Mouse (Mus musculus): ENCODE measurements around the gene Gata5. TPM values are rescaled to one million over a fixed set of nuclear protein-coding genes. Genes with fewer than 3 reads are reported as not detected.

Gene Gata5
- total and polyA plus RNA-seq, 3 experiments, result not detected

DNA sequence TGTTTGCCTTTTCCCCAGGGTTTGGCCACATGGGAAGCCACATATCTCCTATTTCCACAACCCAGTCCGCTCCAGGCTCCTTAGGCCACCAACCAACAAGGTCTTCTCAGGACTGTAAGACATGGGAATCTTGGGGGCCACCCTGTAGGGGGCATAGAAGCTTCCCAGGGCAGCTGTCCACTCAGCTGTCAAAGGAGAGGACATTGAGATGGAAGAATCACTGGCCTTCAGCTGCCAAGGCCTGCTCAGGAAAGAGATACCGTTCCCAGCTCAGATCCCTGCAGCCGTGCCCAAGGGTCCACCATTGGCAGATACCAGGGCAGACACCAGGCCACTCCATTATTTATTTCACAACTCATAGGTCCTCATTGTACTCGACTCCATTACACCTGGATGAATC lies 32.9 kb upstream of the Gata5 start:
- H3K36me3 ChIP-seq (replicated peaks in 1 of 2; ENCODE audit: control insufficient read depth in 1 of 2, insufficient read depth in 1 of 2, low read length in 1 of 2), result no peaks in the 10 kb centered on the region
- 0 out of 4 replicates have a peak, but pooled peaks cover 0 to 5% of the 10 kb centered on the region in 2 experiments for H3K4me1 ChIP-seq (ENCODE audit: control insufficient read depth in 1 of 2, insufficient read depth in 2 of 2)
- no peak overlapping the region for H3K27ac ChIP-seq (ENCODE audit: insufficient read depth, low read depth)
- in situ Hi-C loops (cut with MboI; ENCODE audit: low pct_ligation_motif_present, low pct_unique_long_range_greater_than_20kb, low sequenced_read_pairs) (no loop called here), dilution Hi-C loops (cut with MboI; ENCODE audit: extremely low pct_ligation_motif_present, extremely low pct_unique_long_range_greater_than_20kb, low sequenced_read_pairs) (no loop called here)
- H3K4me2 ChIP-seq (ENCODE audit: insufficient read depth, low read depth, poor library complexity, severe bottlenecking), result no peak overlapping the region
- no peak overlapping the region for H3K9ac ChIP-seq (ENCODE audit: insufficient read depth, low read depth)
- H3K79me2 ChIP-seq (replicated peaks; ENCODE audit: control insufficient read depth, extremely low read depth, insufficient read depth, poor library complexity, severe bottlenecking), result no peaks in the 10 kb centered on the region
- peaks cover 96% of the 10 kb centered on the region for H3K27me3 ChIP-seq (replicated peaks)
- DNase-seq (ENCODE audit: extremely low read depth), result no peak
- no peak for TF ChIP-seq USF2 (conservative IDR thresholded peaks at IDR 0.05; ENCODE audit: low read depth, low read length)
- TF ChIP-seq MAZ (IDR thresholded peaks at IDR 0.05; ENCODE audit: low read depth, low read length), result no peak
- TF ChIP-seq ZNF384 (IDR thresholded peaks at IDR 0.05; ENCODE audit: low read depth, low read length), result no peak
- TF ChIP-seq PAX5 (IDR thresholded peaks at IDR 0.05; ENCODE audit: low read length), result no peak
- TF ChIP-seq JUND (conservative IDR thresholded peaks at IDR 0.05; ENCODE audit: low read depth, low read length), result no peak
- no peak for TF ChIP-seq MAX (IDR thresholded peaks at IDR 0.05; ENCODE audit: low read length)
- no peak for TF ChIP-seq SIN3A (IDR thresholded peaks at IDR 0.05; ENCODE audit: low read length)
- TF ChIP-seq NRF1 (IDR thresholded peaks at IDR 0.05; ENCODE audit: low read depth, low read length), result no peak
- no peak for TF ChIP-seq ZC3H11A (IDR thresholded peaks at IDR 0.05; ENCODE audit: low read depth, low read length)
- H3K4me3 ChIP-seq (replicated peaks in 1 of 3; ENCODE audit: low read depth in 2 of 3, low read length in 2 of 3, poor library complexity in 1 of 3), result no peak overlapping the region
- H3K9me3 ChIP-seq (replicated peaks; ENCODE audit: low read length), result no peaks in the 10 kb centered on the region

DNA sequence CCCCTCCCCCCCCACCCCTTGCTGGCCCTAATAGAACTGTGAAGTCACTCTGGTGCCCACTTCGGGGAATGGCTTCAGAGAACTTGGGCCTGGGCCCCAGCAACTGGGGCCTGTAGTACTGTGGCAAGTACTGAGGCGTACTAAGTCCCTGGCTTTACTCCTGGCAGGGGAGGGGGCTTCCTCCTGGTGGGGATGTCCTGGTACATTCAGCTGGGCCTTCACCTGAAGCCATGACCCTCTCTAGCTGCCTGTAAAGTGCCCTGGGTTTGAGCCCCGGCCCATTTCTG lies 28.9 kb upstream of the Gata5 start:
- TF ChIP-seq RAD21 (IDR thresholded peaks at IDR 0.05; ENCODE audit: low read depth, low read length) (no peak), UBTF (IDR thresholded peaks at IDR 0.05; ENCODE audit: low read depth, low read length) (no peak), RCOR1 (conservative IDR thresholded peaks at IDR 0.05; ENCODE audit: low read depth, low read length) (no peak), EP300 (IDR thresholded peaks at IDR 0.05; ENCODE audit: low read length) (no peak), E2F4 (IDR thresholded peaks at IDR 0.05; ENCODE audit: insufficient replicate concordance, low read depth, low read length) (no peak), JUN (IDR thresholded peaks at IDR 0.05; ENCODE audit: insufficient read depth, low read depth, low read length) (no peak), ZC3H11A (IDR thresholded peaks at IDR 0.05; ENCODE audit: low read depth, low read length) (no peak), PAX5 (IDR thresholded peaks at IDR 0.05; ENCODE audit: low read length) (no peak), ZMIZ1 (IDR thresholded peaks at IDR 0.05; ENCODE audit: low read depth, low read length) (no peak), ETS1 (conservative IDR thresholded peaks at IDR 0.05; ENCODE audit: low read depth, low read length) (no peak), SIN3A (IDR thresholded peaks at IDR 0.05; ENCODE audit: low read length) (no peak), NRF1 (IDR thresholded peaks at IDR 0.05; ENCODE audit: low read depth, low read length) (no peak), TCF12 (IDR thresholded peaks at IDR 0.05; ENCODE audit: low read depth, low read length) (no peak), MEF2A (IDR thresholded peaks at IDR 0.05; ENCODE audit: borderline replicate concordance, low read depth, low read length) (no peak), MXI1 (IDR thresholded peaks at IDR 0.05; ENCODE audit: low read depth, low read length) (no peak)
- dilution Hi-C loops (cut with MboI; ENCODE audit: extremely low pct_ligation_motif_present, extremely low pct_unique_long_range_greater_than_20kb, low sequenced_read_pairs) (no loop called here), in situ Hi-C loops (cut with MboI; ENCODE audit: low pct_ligation_motif_present, low pct_unique_long_range_greater_than_20kb, low sequenced_read_pairs) (no loop called here)
- H3K36me3 ChIP-seq (replicated peaks in 1 of 2; ENCODE audit: control insufficient read depth in 1 of 2, insufficient read depth in 1 of 2, low read length in 1 of 2), result no peaks in the 10 kb centered on the region
- H3K4me1 ChIP-seq (ENCODE audit: control insufficient read depth in 1 of 2, insufficient read depth in 2 of 2), result no peaks in the 10 kb centered on the region
- H3K27ac ChIP-seq (ENCODE audit: insufficient read depth, low read depth), result no peak overlapping the region
- H3K9ac ChIP-seq (ENCODE audit: insufficient read depth, low read depth), result no peak overlapping the region
- H3K4me3 ChIP-seq (replicated peaks in 1 of 3; ENCODE audit: low read depth in 2 of 3, low read length in 2 of 3, poor library complexity in 1 of 3), result no peak overlapping the region
- H3K79me2 ChIP-seq (replicated peaks; ENCODE audit: control insufficient read depth, extremely low read depth, insufficient read depth, poor library complexity, severe bottlenecking), result no peaks in the 10 kb centered on the region
- DNase-seq (ENCODE audit: extremely low read depth), result no peak
- no peaks in the 10 kb centered on the region for H3K9me3 ChIP-seq (replicated peaks; ENCODE audit: low read length)
- peaks cover 99% of the 10 kb centered on the region for H3K27me3 ChIP-seq (replicated peaks)
- H3K4me2 ChIP-seq (ENCODE audit: insufficient read depth, low read depth, poor library complexity, severe bottlenecking), result no peak overlapping the region
